Mouse (Mus musculus): ENCODE measurements at regions not wholly inside any gene's neighbourhood (a gene's known extent, or its start where the extent isn't known, plus 50 kb on each side); places are given as distances from the start of the nearest gene placed in this dataset.

GRCm38 (mm10) chr2:170206442-170206754, 58.5 kb upstream of the Zfp217 start:
- TF ChIP-seq POLR2A (IDR thresholded peaks at IDR 0.05; ENCODE audit: borderline replicate concordance, control insufficient read depth, low read depth, low read length) (no peak), CTCF (IDR thresholded peaks at IDR 0.05; ENCODE audit: control insufficient read depth, insufficient read depth, low read length) (no peak)

Data from bone marrow, adult 2 months (tissue).